Mouse (Mus musculus) heart, postnatal 25 days (tissue): ENCODE results near the gene Kpna1. TPM values are rescaled to one million over a fixed set of nuclear protein-coding genes. Genes with fewer than 3 reads are reported as not detected.
"Not testable (repeated sequence)": the region's sequence is repeated elsewhere in the genome, so short reads cannot be mapped to it uniquely, and the experiment has no call there.

Experiments
- DNase-seq: peaks from one replicate; pipeline ENCODE4 v3.0.0; 2022; ENCODE audit warnings: low spot score
- intact Hi-C: fragments of 180-260 bp; cut with DNase I; formaldehyde crosslinking; loops from one replicate; pipeline ENCODE4 v1.15.1; 2025
- total RNA-seq, 2 experiments: library from RNA; stranded (reverse); gene quantifications; 2 replicates each; pipeline ENCODE4 v1.2.3; 2021

Gene Kpna1
- total RNA-seq, 2 experiments from 2014 or later, result 112 TPM

GRCm38 (mm10) chr16:35983517-35984101 is 5.1 kb downstream of the Kpna1 start:
- intact Hi-C loops, result loop anchor here (5.0 kb wide), 1 partner anchor 46 kb away; the partner anchor contains the start of genes Dtx3l and Parp9

GRCm38 (mm10) chr16:35984471-35984870 is 5.9 kb downstream of the Kpna1 start:
- intact Hi-C loops, result loop anchor here (5.0 kb wide), 1 partner anchor 47 kb away; the partner anchor contains the start of genes Dtx3l and Parp9
- no peak for DNase-seq

More at GRCm38 (mm10) chr16:35983517-35984101, 5.1 kb downstream of the Kpna1 start:
- peak; percentile 48 for DNase-seq

GRCm38 (mm10) chr16:35987930-35988329 is 9.4 kb downstream of the Kpna1 start:
- DNase-seq, result no peak

GRCm38 (mm10) chr16:35992391-35992790 is 13.8 kb downstream of the Kpna1 start:
- intact Hi-C loops, result no loop called here
- no peak for DNase-seq

More at GRCm38 (mm10) chr16:35987930-35988329, 9.4 kb downstream of the Kpna1 start:
- intact Hi-C loops, result no loop called here

- intact Hi-C loops, result no loop called here
Observed at GRCm38 (mm10) chr16:35993316-35993715, 14.8 kb downstream of the Kpna1 start.

GRCm38 (mm10) chr16:35998852-35999251 is 20.3 kb downstream of the Kpna1 start:
- intact Hi-C loops, DNase-seq: not testable (repeated sequence)

More at GRCm38 (mm10) chr16:35993316-35993715, 14.8 kb downstream of the Kpna1 start:
- no peak for DNase-seq

- DNase-seq, result no peak
- intact Hi-C loops, result no loop called here
Observed at GRCm38 (mm10) chr16:36008396-36008795, 29.8 kb downstream of the Kpna1 start.

GRCm38 (mm10) chr16:36016335-36016734 is 37.8 kb downstream of the Kpna1 start:
- intact Hi-C loops, result no loop called here
- DNase-seq, result no peak

GRCm38 (mm10) chr16:36028120-36028519 is 49.6 kb downstream of the Kpna1 start:
- intact Hi-C loops, DNase-seq: not testable (repeated sequence)

GRCm38 (mm10) chr16:36040640-36041624 is 62.4 kb downstream of the Kpna1 start, which contains the start of gene Wdr5b:
Wdr5b (plus strand) TSS chr16:36041190.
- intact Hi-C loops, result no loop called here
- DNase-seq, result peak; percentile 88

- intact Hi-C loops, result no loop called here
Observed at GRCm38 (mm10) chr16:36041625-36042020, 63.1 kb downstream of the Kpna1 start.

GRCm38 (mm10) chr16:36043073-36043472 is 64.5 kb downstream of the Kpna1 start:
- intact Hi-C loops, result no loop called here
- no peak for DNase-seq

More at GRCm38 (mm10) chr16:36041625-36042020, 63.1 kb downstream of the Kpna1 start:
- DNase-seq, result no peak

- DNase-seq, result no peak
Observed at GRCm38 (mm10) chr16:36043964-36044363, 65.4 kb downstream of the Kpna1 start.

GRCm38 (mm10) chr16:36047538-36047937 is 69.0 kb downstream of the Kpna1 start:
- intact Hi-C loops, result loop anchor here (2.0 kb wide), 1 partner anchor 21 kb away; no protein-coding TSS in a partner anchor

More at GRCm38 (mm10) chr16:36043964-36044363, 65.4 kb downstream of the Kpna1 start:
- intact Hi-C loops, result no loop called here

GRCm38 (mm10) chr16:36051491-36051890 is 72.9 kb downstream of the Kpna1 start:
- no peak for DNase-seq
- intact Hi-C loops, result no loop called here

More at GRCm38 (mm10) chr16:36047538-36047937, 69.0 kb downstream of the Kpna1 start:
- DNase-seq, result no peak

GRCm38 (mm10) chr16:36053524-36054275 is 75.2 kb downstream of the Kpna1 start:
- no peak for DNase-seq
- intact Hi-C loops, result no loop called here

- no peak for DNase-seq
- intact Hi-C loops, result no loop called here
Observed at GRCm38 (mm10) chr16:36054920-36055319, 76.4 kb downstream of the Kpna1 start.

GRCm38 (mm10) chr16:36056416-36056815 is 77.9 kb downstream of the Kpna1 start:
- no peak for DNase-seq
- intact Hi-C loops, result no loop called here

GRCm38 (mm10) chr16:36057933-36058475 is 79.5 kb downstream of the Kpna1 start:
- DNase-seq, result no peak
- intact Hi-C loops, result no loop called here
